Mouse (Mus musculus) CH12.LX (cell line): ENCODE data around the gene Ccs. TPM values are rescaled to one million over a fixed set of nuclear protein-coding genes. Genes with fewer than 3 reads are reported as not detected.
"Not testable (repeated sequence)": the region's sequence is repeated elsewhere in the genome, so short reads cannot be mapped to it uniquely, and the experiment has no call there.

Experiments
- DNase-seq: peaks from one replicate; pipeline ENCODE4 v3.0.0-alpha.2; 2013; ENCODE audit errors: extremely low read depth
- H3K27ac ChIP-seq: 2 replicates; pipeline ENCODE4 v1.5.1; 2012; ENCODE audit warnings: low read depth, mild to moderate bottlenecking, control low read depth, moderate library complexity; ENCODE audit not compliant: insufficient read depth
- H3K27me3 ChIP-seq: replicated peaks from 2 replicates; pipeline ENCODE3; 2012; ENCODE audit warnings: inconsistent platforms
- H3K36me3 ChIP-seq, 2 experiments: replicated peaks in 1 of 2; 2 replicates each; pipeline versions ENCODE3 to v1.6.1; 2012; ENCODE audit warnings: inconsistent platforms in 1 of 2, low read length in 1 of 2, mild to moderate bottlenecking in 1 of 2, mixed read lengths in 1 of 2, moderate library complexity in 1 of 2; ENCODE audit not compliant: control insufficient read depth in 1 of 2, insufficient read depth in 1 of 2
- H3K4me1 ChIP-seq, 2 experiments: 2 replicates each; pipeline ENCODE4 v1.6.1; 2012; ENCODE audit warnings: inconsistent platforms in 1 of 2, moderate library complexity in 1 of 2; ENCODE audit not compliant: insufficient read depth in 2 of 2, control insufficient read depth in 1 of 2
- H3K4me2 ChIP-seq: 2 replicates; pipeline ENCODE4 v1.6.1; 2012; ENCODE audit warnings: low read depth, mild to moderate bottlenecking, control low read depth; ENCODE audit not compliant: poor library complexity, insufficient read depth, severe bottlenecking
- H3K4me3 ChIP-seq, 3 experiments: fragments of 150-350 bp in 1 of 3; sonication (generic) in 1 of 3; replicated peaks in 1 of 3; 2 replicates each; pipeline versions ENCODE3 to v1.5.1; 2011 to 2012; ENCODE audit warnings: low read depth in 2 of 3, low read length in 2 of 3, mild to moderate bottlenecking in 2 of 3, moderate library complexity in 2 of 3, control low read depth in 1 of 3, improper control_type of control experiment in 1 of 3, inconsistent platforms in 1 of 3, mixed read lengths in 1 of 3; ENCODE audit not compliant: poor library complexity in 1 of 3
- H3K79me2 ChIP-seq: replicated peaks from 2 replicates; pipeline ENCODE4 v1.6.1; 2012; ENCODE audit warnings: mild to moderate bottlenecking, moderate library complexity; ENCODE audit not compliant: control insufficient read depth, poor library complexity, insufficient read depth, severe bottlenecking; ENCODE audit errors: extremely low read depth
- H3K9ac ChIP-seq: 2 replicates; pipeline ENCODE4 v1.6.1; 2012; ENCODE audit warnings: low read depth, mild to moderate bottlenecking, control low read depth, moderate library complexity; ENCODE audit not compliant: insufficient read depth
- H3K9me3 ChIP-seq: replicated peaks from 2 replicates; pipeline ENCODE3; 2012; ENCODE audit warnings: low read length, inconsistent platforms, mixed read lengths
- CHD2 ChIP-seq: IDR thresholded peaks from 2 replicates; pipeline ENCODE4 v1.6.1; 2011; ENCODE audit warnings: low read length, improper control_type of control experiment
- E2F4 ChIP-seq: IDR thresholded peaks from 2 replicates; pipeline ENCODE4 v1.6.1; 2011; ENCODE audit warnings: low read depth, low read length, improper control_type of control experiment; ENCODE audit not compliant: insufficient replicate concordance
- EP300 ChIP-seq: IDR thresholded peaks from 2 replicates; pipeline ENCODE4 v1.6.1; 2011; ENCODE audit warnings: low read length, improper control_type of control experiment
- HCFC1 ChIP-seq: IDR thresholded peaks from 2 replicates; pipeline ENCODE4 v1.6.1; 2012; ENCODE audit warnings: low read depth, mild to moderate bottlenecking, inconsistent platforms, low read length, improper control_type of control experiment
- IRF4 ChIP-seq: IDR thresholded peaks from 2 replicates; pipeline ENCODE4 v1.6.1; 2014; ENCODE audit warnings: low read depth, mild to moderate bottlenecking, inconsistent platforms, low read length, improper control_type of control experiment
- JUN ChIP-seq: IDR thresholded peaks from 2 replicates; pipeline ENCODE4 v1.6.1; 2011; ENCODE audit warnings: low read depth, mild to moderate bottlenecking, low read length, improper control_type of control experiment, moderate library complexity; ENCODE audit not compliant: insufficient read depth
- JUND ChIP-seq: conservative IDR thresholded peaks from 2 replicates; pipeline ENCODE4 v1.6.1; 2011; ENCODE audit warnings: low read depth, low read length, improper control_type of control experiment
- KAT2A ChIP-seq: IDR thresholded peaks from 2 replicates; pipeline ENCODE4 v1.6.1; 2012; ENCODE audit warnings: low read length, improper control_type of control experiment, inconsistent platforms; ENCODE audit not compliant: insufficient replicate concordance
- MAX ChIP-seq: IDR thresholded peaks from 2 replicates; pipeline ENCODE4 v1.6.1; 2011; ENCODE audit warnings: low read length, improper control_type of control experiment
- MAZ ChIP-seq: IDR thresholded peaks from 2 replicates; pipeline ENCODE4 v1.6.1; 2012; ENCODE audit warnings: low read depth, mild to moderate bottlenecking, inconsistent platforms, low read length, improper control_type of control experiment, moderate library complexity
- MXI1 ChIP-seq: IDR thresholded peaks from 2 replicates; pipeline ENCODE4 v1.6.1; 2011; ENCODE audit warnings: mild to moderate bottlenecking, low read depth, low read length, improper control_type of control experiment
- MYC ChIP-seq: IDR thresholded peaks from 2 replicates; pipeline ENCODE4 v1.6.1; 2011; ENCODE audit warnings: low read depth, mild to moderate bottlenecking, improper control_type of control experiment, low read length
- NELFE ChIP-seq: IDR thresholded peaks from 2 replicates; pipeline ENCODE4 v1.6.1; 2011; ENCODE audit warnings: low read depth, low read length, improper control_type of control experiment
- NRF1 ChIP-seq: IDR thresholded peaks from 2 replicates; pipeline ENCODE4 v1.6.1; 2014; ENCODE audit warnings: low read depth, mild to moderate bottlenecking, inconsistent platforms, low read length, improper control_type of control experiment, moderate library complexity
- PAX5 ChIP-seq: IDR thresholded peaks from 2 replicates; pipeline ENCODE4 v1.6.1; 2012; ENCODE audit warnings: low read length, inconsistent platforms, mixed read lengths
- POLR2A ChIP-seq: IDR thresholded peaks from 2 replicates; pipeline ENCODE4 v1.6.1; 2011; ENCODE audit warnings: low read depth, mild to moderate bottlenecking, improper control_type of control experiment, low read length
- POLR2AphosphoS2 ChIP-seq: IDR thresholded peaks from 2 replicates; pipeline ENCODE4 v1.6.1; 2011; ENCODE audit warnings: low read depth, low read length, improper control_type of control experiment
- RAD21 ChIP-seq: IDR thresholded peaks from 2 replicates; pipeline ENCODE4 v1.6.1; 2011; ENCODE audit warnings: low read depth, mild to moderate bottlenecking, low read length, improper control_type of control experiment, moderate library complexity
- RCOR1 ChIP-seq: conservative IDR thresholded peaks from 2 replicates; pipeline ENCODE4 v1.6.1; 2012; ENCODE audit warnings: low read depth, mild to moderate bottlenecking, inconsistent platforms, low read length, improper control_type of control experiment
- TBP ChIP-seq: conservative IDR thresholded peaks from 2 replicates; pipeline ENCODE4 v1.6.1; 2011; ENCODE audit warnings: low read depth, low read length, improper control_type of control experiment
- UBTF ChIP-seq: IDR thresholded peaks from 2 replicates; pipeline ENCODE4 v1.6.1; 2012; ENCODE audit warnings: low read depth, mild to moderate bottlenecking, inconsistent platforms, low read length, improper control_type of control experiment, moderate library complexity
- ZC3H11A ChIP-seq: IDR thresholded peaks from 2 replicates; pipeline ENCODE4 v1.6.1; 2012; ENCODE audit warnings: low read depth, mild to moderate bottlenecking, inconsistent platforms, low read length, improper control_type of control experiment
- ZNF384 ChIP-seq: IDR thresholded peaks from 2 replicates; pipeline ENCODE4 v1.6.1; 2012; ENCODE audit warnings: low read depth, low read length, improper control_type of control experiment, inconsistent platforms
- dilution Hi-C: fragments of 300-500 bp; cut with MboI; formaldehyde crosslinking; loops from 2 replicates; pipeline ENCODE4 v1.14.3; 2020; ENCODE audit warnings: low sequenced_read_pairs; ENCODE audit not compliant: extremely low pct_unique_long_range_greater_than_20kb, extremely low pct_ligation_motif_present
- in situ Hi-C: fragments of 300-500 bp; cut with MboI; formaldehyde crosslinking; loops from 3 replicates; pipeline ENCODE4 v1.14.3; 2019; ENCODE audit warnings: low sequenced_read_pairs, low pct_ligation_motif_present, low pct_unique_long_range_greater_than_20kb, mixed read lengths
- polyA plus RNA-seq: library from polyadenylated mRNA; unstranded; fragments of >175 nt; gene quantifications from 2 replicates; pipeline ENCODE4 v1.2.1, GENCODE M21; 2012; ENCODE audit warnings: low read depth; ENCODE audit not compliant: insufficient read length
- total RNA-seq, 2 experiments: library from RNA; depleted of rRNA; stranded (reverse); fragments of 300-350 nt in 1 of 2; fragments of >200 nt in 1 of 2; gene quantifications; 2 replicates each; pipeline ENCODE4 v1.2.3; 2012 to 2014

Gene Ccs
- total and polyA plus RNA-seq, 3 experiments = 25.6 to 42.1 (median 32.0) TPM

- Histone ChIP-seq H3K79me2 (no peaks in the 10 kb centered on the region; the same call in 1 of the 2 replicates), H3K4me3 (no peak overlapping the region), H3K4me1 (peaks cover 15 to 30% of the 10 kb centered on the region in 2 experiments), H3K27ac (no peak overlapping the region), H3K9me3 (no peaks in the 10 kb centered on the region), H3K36me3 (peaks cover 8 to 18% of the 10 kb centered on the region in 2 experiments)
- in situ Hi-C loops = no loop called here
- DNase-seq = no peak
- TF ChIP-seq RCOR1 = no peak
- no peak for TF ChIP-seq MAX
- no peak for TF ChIP-seq ZC3H11A
- no peak for TF ChIP-seq IRF4
- no peak for TF ChIP-seq E2F4
- TF ChIP-seq JUN = no peak
- no peak for TF ChIP-seq KAT2A
- no peak for TF ChIP-seq PAX5
- no peak for TF ChIP-seq NELFE
- no peak for TF ChIP-seq HCFC1
- no peak for TF ChIP-seq RAD21
- no peak for TF ChIP-seq CHD2
- no peak for TF ChIP-seq MXI1
- no peak for TF ChIP-seq POLR2A
- TF ChIP-seq MAZ = no peak
- no peak for TF ChIP-seq JUND
- no peak for TF ChIP-seq POLR2AphosphoS2
- TF ChIP-seq MYC = no peak
- TF ChIP-seq TBP = no peak
- TF ChIP-seq EP300 = no peak
- TF ChIP-seq, all 38 proteins: peak for 0
- Histone ChIP-seq H3K27me3 (peaks cover 49% of the 10 kb centered on the region), H3K4me2 (no peak overlapping the region), H3K9ac (no peak overlapping the region)
- dilution Hi-C loops = no loop called here
Observed at GRCm38 (mm10) chr19:4876755-4877154, 37.6 kb upstream of the Ccs start.

- Histone ChIP-seq H3K27ac (no peak overlapping the region), H3K4me3 (no peak overlapping the region), H3K36me3 (peaks cover 8 to 14% of the 10 kb centered on the region in 2 experiments), H3K9ac (no peak overlapping the region), H3K79me2 (no peaks in the 10 kb centered on the region; the same call in 1 of the 2 replicates), H3K27me3 (peaks cover 54% of the 10 kb centered on the region), H3K4me1 (peaks cover 9 to 25% of the 10 kb centered on the region in 2 experiments), H3K4me2 (no peak overlapping the region), H3K9me3 (no peaks in the 10 kb centered on the region)
- in situ Hi-C loops = no loop called here
- no peak for DNase-seq
- no peak for TF ChIP-seq JUN
- no peak for TF ChIP-seq MXI1
- no peak for TF ChIP-seq NELFE
- TF ChIP-seq UBTF = no peak
- TF ChIP-seq KAT2A = no peak
- TF ChIP-seq NRF1 = no peak
- TF ChIP-seq ZNF384 = no peak
- dilution Hi-C loops = no loop called here
Observed at GRCm38 (mm10) chr19:4876241-4876640, 37.1 kb upstream of the Ccs start.

GRCm38 (mm10) chr19:4874613-4875012, 35.5 kb upstream of the Ccs start:
- H3K4me2 ChIP-seq, H3K4me1 ChIP-seq, H3K9ac ChIP-seq, H3K79me2 ChIP-seq, H3K9me3 ChIP-seq, H3K36me3 ChIP-seq, H3K4me3 ChIP-seq, H3K27ac ChIP-seq, DNase-seq, dilution Hi-C loops: not testable (repeated sequence)
- peaks cover 69% of the 10 kb centered on the region for H3K27me3 ChIP-seq
- in situ Hi-C loops = loop anchor here (25.0 kb wide), 2 partner anchors 237 to 387 kb away; partner anchors contain the start of genes 2010003K11Rik, Rce1 and Syt12
